Mouse (Mus musculus) CH12.LX (cell line): ENCODE measurements around the gene Gm20388. TPM values are rescaled to one million over a fixed set of nuclear protein-coding genes. Genes with fewer than 3 reads are reported as not detected.

Source experiments
- DNase-seq: peaks from one replicate; pipeline ENCODE4 v3.0.0-alpha.2; 2013; ENCODE audit errors: extremely low read depth
- H3K27ac ChIP-seq: 2 replicates; pipeline ENCODE4 v1.5.1; 2012; ENCODE audit warnings: low read depth, mild to moderate bottlenecking, control low read depth, moderate library complexity; ENCODE audit not compliant: insufficient read depth
- H3K27me3 ChIP-seq: replicated peaks from 2 replicates; pipeline ENCODE3; 2012; ENCODE audit warnings: inconsistent platforms
- H3K36me3 ChIP-seq, 2 experiments: replicated peaks in 1 of 2; 2 replicates each; pipeline versions ENCODE3 to v1.6.1; 2012; ENCODE audit warnings: inconsistent platforms in 1 of 2, low read length in 1 of 2, mild to moderate bottlenecking in 1 of 2, mixed read lengths in 1 of 2, moderate library complexity in 1 of 2; ENCODE audit not compliant: control insufficient read depth in 1 of 2, insufficient read depth in 1 of 2
- H3K4me1 ChIP-seq, 2 experiments: 2 replicates each; pipeline ENCODE4 v1.6.1; 2012; ENCODE audit warnings: inconsistent platforms in 1 of 2, moderate library complexity in 1 of 2; ENCODE audit not compliant: insufficient read depth in 2 of 2, control insufficient read depth in 1 of 2
- H3K4me2 ChIP-seq: 2 replicates; pipeline ENCODE4 v1.6.1; 2012; ENCODE audit warnings: low read depth, mild to moderate bottlenecking, control low read depth; ENCODE audit not compliant: poor library complexity, insufficient read depth, severe bottlenecking
- H3K4me3 ChIP-seq, 3 experiments: fragments of 150-350 bp in 1 of 3; sonication (generic) in 1 of 3; replicated peaks in 1 of 3; 2 replicates each; pipeline versions ENCODE3 to v1.5.1; 2011 to 2012; ENCODE audit warnings: low read depth in 2 of 3, low read length in 2 of 3, mild to moderate bottlenecking in 2 of 3, moderate library complexity in 2 of 3, control low read depth in 1 of 3, improper control_type of control experiment in 1 of 3, inconsistent platforms in 1 of 3, mixed read lengths in 1 of 3; ENCODE audit not compliant: poor library complexity in 1 of 3
- H3K79me2 ChIP-seq: replicated peaks from 2 replicates; pipeline ENCODE4 v1.6.1; 2012; ENCODE audit warnings: mild to moderate bottlenecking, moderate library complexity; ENCODE audit not compliant: control insufficient read depth, poor library complexity, insufficient read depth, severe bottlenecking; ENCODE audit errors: extremely low read depth
- H3K9ac ChIP-seq: 2 replicates; pipeline ENCODE4 v1.6.1; 2012; ENCODE audit warnings: low read depth, mild to moderate bottlenecking, control low read depth, moderate library complexity; ENCODE audit not compliant: insufficient read depth
- H3K9me3 ChIP-seq: replicated peaks from 2 replicates; pipeline ENCODE3; 2012; ENCODE audit warnings: low read length, inconsistent platforms, mixed read lengths
- CHD2 ChIP-seq: IDR thresholded peaks from 2 replicates; pipeline ENCODE4 v1.6.1; 2011; ENCODE audit warnings: low read length, improper control_type of control experiment
- E2F4 ChIP-seq: IDR thresholded peaks from 2 replicates; pipeline ENCODE4 v1.6.1; 2011; ENCODE audit warnings: low read depth, low read length, improper control_type of control experiment; ENCODE audit not compliant: insufficient replicate concordance
- EP300 ChIP-seq: IDR thresholded peaks from 2 replicates; pipeline ENCODE4 v1.6.1; 2011; ENCODE audit warnings: low read length, improper control_type of control experiment
- GABPA ChIP-seq: IDR thresholded peaks from 2 replicates; pipeline ENCODE4 v1.6.1; 2012; ENCODE audit warnings: low read depth, low read length, improper control_type of control experiment, inconsistent platforms; ENCODE audit not compliant: insufficient replicate concordance
- IRF4 ChIP-seq: IDR thresholded peaks from 2 replicates; pipeline ENCODE4 v1.6.1; 2014; ENCODE audit warnings: low read depth, mild to moderate bottlenecking, inconsistent platforms, low read length, improper control_type of control experiment
- JUN ChIP-seq: IDR thresholded peaks from 2 replicates; pipeline ENCODE4 v1.6.1; 2011; ENCODE audit warnings: low read depth, mild to moderate bottlenecking, low read length, improper control_type of control experiment, moderate library complexity; ENCODE audit not compliant: insufficient read depth
- MAX ChIP-seq: IDR thresholded peaks from 2 replicates; pipeline ENCODE4 v1.6.1; 2011; ENCODE audit warnings: low read length, improper control_type of control experiment
- MAZ ChIP-seq: IDR thresholded peaks from 2 replicates; pipeline ENCODE4 v1.6.1; 2012; ENCODE audit warnings: low read depth, mild to moderate bottlenecking, inconsistent platforms, low read length, improper control_type of control experiment, moderate library complexity
- MEF2A ChIP-seq: IDR thresholded peaks from 2 replicates; pipeline ENCODE4 v1.6.1; 2014; ENCODE audit warnings: low read depth, mild to moderate bottlenecking, inconsistent platforms, low read length, improper control_type of control experiment, borderline replicate concordance
- MYC ChIP-seq: IDR thresholded peaks from 2 replicates; pipeline ENCODE4 v1.6.1; 2011; ENCODE audit warnings: low read depth, mild to moderate bottlenecking, improper control_type of control experiment, low read length
- NELFE ChIP-seq: IDR thresholded peaks from 2 replicates; pipeline ENCODE4 v1.6.1; 2011; ENCODE audit warnings: low read depth, low read length, improper control_type of control experiment
- NRF1 ChIP-seq: IDR thresholded peaks from 2 replicates; pipeline ENCODE4 v1.6.1; 2014; ENCODE audit warnings: low read depth, mild to moderate bottlenecking, inconsistent platforms, low read length, improper control_type of control experiment, moderate library complexity
- POLR2A ChIP-seq: IDR thresholded peaks from 2 replicates; pipeline ENCODE4 v1.6.1; 2011; ENCODE audit warnings: low read depth, mild to moderate bottlenecking, improper control_type of control experiment, low read length
- SIN3A ChIP-seq: IDR thresholded peaks from 2 replicates; pipeline ENCODE4 v1.6.1; 2012; ENCODE audit warnings: low read length, improper control_type of control experiment, inconsistent platforms
- SMC3 ChIP-seq: IDR thresholded peaks from 2 replicates; pipeline ENCODE4 v1.6.1; 2011; ENCODE audit warnings: low read depth, low read length, improper control_type of control experiment
- TCF12 ChIP-seq: IDR thresholded peaks from 2 replicates; pipeline ENCODE4 v1.6.1; 2014; ENCODE audit warnings: low read depth, mild to moderate bottlenecking, inconsistent platforms, low read length, improper control_type of control experiment
- USF2 ChIP-seq: conservative IDR thresholded peaks from 2 replicates; pipeline ENCODE4 v1.6.1; 2011; ENCODE audit warnings: low read depth, low read length, improper control_type of control experiment
- ZMIZ1 ChIP-seq: IDR thresholded peaks from 2 replicates; pipeline ENCODE4 v1.6.1; 2012; ENCODE audit warnings: low read depth, mild to moderate bottlenecking, inconsistent platforms, low read length, improper control_type of control experiment
- dilution Hi-C: fragments of 300-500 bp; cut with MboI; formaldehyde crosslinking; loops from 2 replicates; pipeline ENCODE4 v1.14.3; 2020; ENCODE audit warnings: low sequenced_read_pairs; ENCODE audit not compliant: extremely low pct_unique_long_range_greater_than_20kb, extremely low pct_ligation_motif_present
- in situ Hi-C: fragments of 300-500 bp; cut with MboI; formaldehyde crosslinking; loops from 3 replicates; pipeline ENCODE4 v1.14.3; 2019; ENCODE audit warnings: low sequenced_read_pairs, low pct_ligation_motif_present, low pct_unique_long_range_greater_than_20kb, mixed read lengths
- polyA plus RNA-seq: library from polyadenylated mRNA; unstranded; fragments of >175 nt; gene quantifications from 2 replicates; pipeline ENCODE4 v1.2.1, GENCODE M21; 2012; ENCODE audit warnings: low read depth; ENCODE audit not compliant: insufficient read length
- total RNA-seq, 2 experiments: library from RNA; depleted of rRNA; stranded (reverse); fragments of 300-350 nt in 1 of 2; fragments of >200 nt in 1 of 2; gene quantifications; 2 replicates each; pipeline ENCODE4 v1.2.3; 2012 to 2014

The Gm20388 gene
- total and polyA plus RNA-seq, 3 experiments: 14.8 to 26.3 (median 22.2) TPM

GRCm38 (mm10) chr8:120498349-120498831 lies 587.7 kb downstream of the Gm20388 start:
- in situ Hi-C loops (no loop called here), dilution Hi-C loops (no loop called here)
- no peaks in the 10 kb centered on the region for H3K9me3 ChIP-seq
- no peak for DNase-seq
- H3K4me2 ChIP-seq: no peak overlapping the region
- no peaks in the 10 kb centered on the region for H3K27me3 ChIP-seq
- no peak for TF ChIP-seq USF2
- TF ChIP-seq POLR2A: no peak
- no peak for TF ChIP-seq SMC3
- TF ChIP-seq MEF2A: no peak
- no peak for TF ChIP-seq SIN3A
- no peak for TF ChIP-seq CHD2
- TF ChIP-seq ZMIZ1: no peak
- TF ChIP-seq TCF12: no peak
- TF ChIP-seq NRF1: no peak
- TF ChIP-seq E2F4: no peak
- no peak for TF ChIP-seq MAX
- TF ChIP-seq MAZ: no peak
- no peak for TF ChIP-seq IRF4
- no peak for TF ChIP-seq EP300
- TF ChIP-seq, all 38 proteins: peak for 0
- Histone ChIP-seq H3K4me3 (no peak overlapping the region), H3K79me2 (peaks cover 94% of the 10 kb centered on the region), H3K27ac (no peak overlapping the region), H3K9ac (no peak overlapping the region), H3K4me1 (peaks cover 54 to 89% of the 10 kb centered on the region in 2 experiments), H3K36me3 (peaks cover 2 to 48% of the 10 kb centered on the region in 2 experiments)

GRCm38 (mm10) chr8:120498926-120499605 lies 588.4 kb downstream of the Gm20388 start:
- dilution Hi-C loops (no loop called here), in situ Hi-C loops (no loop called here)
- no peak overlapping the region for H3K4me3 ChIP-seq
- peaks cover 2 to 46% of the 10 kb centered on the region in 2 experiments for H3K36me3 ChIP-seq
- H3K9ac ChIP-seq: no peak overlapping the region
- peaks cover 94% of the 10 kb centered on the region for H3K79me2 ChIP-seq
- H3K27ac ChIP-seq: no peak overlapping the region
- H3K4me2 ChIP-seq: no peak overlapping the region
- H3K9me3 ChIP-seq: no peaks in the 10 kb centered on the region
- peaks cover 47 to 89% of the 10 kb centered on the region in 2 experiments for H3K4me1 ChIP-seq
- no peak for DNase-seq
- H3K27me3 ChIP-seq: no peaks in the 10 kb centered on the region
- TF ChIP-seq POLR2A: no peak
- TF ChIP-seq MAZ: no peak
- TF ChIP-seq USF2: no peak
- TF ChIP-seq GABPA: no peak
- no peak for TF ChIP-seq MYC
- TF ChIP-seq NELFE: no peak
- TF ChIP-seq JUN: no peak
